Mouse (Mus musculus): ENCODE measurements at regions not wholly inside any gene's neighbourhood (a gene's known extent, or its start where the extent isn't known, plus 50 kb on each side); places are given as distances from the start of the nearest gene placed in this dataset.

DNA sequence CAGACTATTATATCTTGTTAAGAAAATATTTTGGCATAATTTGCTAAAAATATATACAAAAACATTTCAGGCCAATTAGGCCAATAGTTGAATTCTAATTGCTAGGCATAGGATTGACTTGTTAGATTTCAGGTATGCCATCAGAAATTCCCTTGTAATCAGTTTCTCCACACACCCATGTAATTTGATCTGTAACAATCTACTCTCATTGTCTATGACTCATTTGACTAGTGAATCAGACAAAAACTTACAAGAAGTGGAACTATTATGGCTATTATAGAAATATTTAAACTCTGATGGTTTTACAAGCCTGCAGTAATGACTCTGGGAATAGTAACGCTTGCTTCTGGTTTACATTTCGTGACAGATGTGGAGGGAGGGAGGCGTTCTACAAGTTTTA is 338.9 kb upstream of the Ptbp2 start:
- no peak for DNase-seq (ENCODE audit: low read depth, low spot score)

DNA sequence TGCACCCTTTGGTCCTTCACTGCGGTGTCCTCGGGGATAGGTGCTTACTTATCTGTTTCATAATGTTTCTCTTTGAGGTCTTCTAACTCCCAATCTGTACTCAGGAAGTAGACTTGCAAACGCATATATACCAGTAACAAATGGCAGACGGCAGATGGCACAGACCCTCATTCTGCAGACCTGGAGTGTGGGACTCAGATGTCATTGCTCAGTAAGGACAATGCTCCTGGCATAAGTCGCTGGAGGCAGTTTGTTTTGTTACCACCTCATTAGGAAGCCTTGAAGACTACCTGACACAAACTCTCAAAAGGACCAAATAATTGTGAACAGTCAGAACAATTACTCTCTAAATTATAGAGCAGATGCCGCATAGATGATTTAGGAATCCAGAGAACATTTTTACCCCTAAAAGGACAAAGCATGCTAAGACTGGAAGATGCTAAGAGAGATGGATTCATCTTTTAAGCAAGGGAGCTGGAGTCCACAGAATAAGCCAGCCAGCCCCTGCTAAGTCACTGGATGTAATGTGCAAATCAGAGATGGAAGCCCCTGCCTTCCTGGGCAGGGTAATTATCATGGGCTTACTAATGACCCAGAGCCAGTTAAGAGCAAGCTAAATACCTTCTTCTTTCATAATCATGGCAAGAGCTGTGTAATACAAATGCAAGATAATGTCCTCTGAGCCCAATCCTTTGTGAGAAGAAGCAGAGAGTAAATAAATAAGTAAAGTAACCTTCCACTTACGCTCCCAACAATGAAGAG is 299.1 kb upstream of the Ptbp2 start:
- DNase-seq (ENCODE audit: low read depth, low spot score), result no peak

DNA sequence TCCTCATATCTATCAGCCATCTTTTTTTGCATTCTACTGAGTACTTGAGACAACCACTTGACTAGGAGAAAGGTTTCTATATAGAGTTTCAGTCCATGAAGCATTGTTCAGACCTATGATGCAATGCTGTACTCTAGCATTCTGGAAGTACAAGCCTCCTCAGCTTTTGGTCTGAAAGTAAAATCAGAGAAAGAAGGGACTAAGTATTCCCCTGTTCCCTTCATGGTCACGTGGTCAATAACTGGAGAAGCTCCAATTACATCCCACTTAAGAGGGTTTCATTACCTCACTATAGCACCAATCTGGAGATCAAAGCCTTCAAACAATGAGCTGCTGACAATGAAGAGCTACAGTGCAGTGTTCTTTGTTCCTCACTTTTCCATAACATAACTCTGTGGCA is 289.3 kb upstream of the Ptbp2 start:
- DNase-seq (ENCODE audit: low read depth, low spot score), result no peak

DNA sequence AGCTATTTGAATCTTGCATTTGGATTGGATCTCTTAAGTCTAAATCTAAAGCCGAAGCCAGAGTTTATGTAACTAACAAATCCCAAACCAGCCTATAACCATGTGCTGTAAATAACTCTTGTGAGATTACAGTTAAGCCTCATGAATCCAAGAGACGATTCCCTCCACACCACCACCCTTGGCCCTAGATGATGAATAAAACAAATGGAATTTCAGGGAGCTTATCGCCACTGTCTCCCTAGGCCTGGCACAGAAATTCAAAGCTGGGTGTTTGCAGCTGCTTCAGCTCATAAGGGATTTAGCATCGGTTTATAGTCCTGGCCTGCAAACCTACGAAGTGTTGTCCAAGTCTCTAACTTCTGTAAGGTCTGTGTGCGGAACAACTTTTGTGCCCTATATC is 281.4 kb upstream of the Ptbp2 start:
- no peak for DNase-seq (ENCODE audit: low read depth, low spot score)

DNA sequence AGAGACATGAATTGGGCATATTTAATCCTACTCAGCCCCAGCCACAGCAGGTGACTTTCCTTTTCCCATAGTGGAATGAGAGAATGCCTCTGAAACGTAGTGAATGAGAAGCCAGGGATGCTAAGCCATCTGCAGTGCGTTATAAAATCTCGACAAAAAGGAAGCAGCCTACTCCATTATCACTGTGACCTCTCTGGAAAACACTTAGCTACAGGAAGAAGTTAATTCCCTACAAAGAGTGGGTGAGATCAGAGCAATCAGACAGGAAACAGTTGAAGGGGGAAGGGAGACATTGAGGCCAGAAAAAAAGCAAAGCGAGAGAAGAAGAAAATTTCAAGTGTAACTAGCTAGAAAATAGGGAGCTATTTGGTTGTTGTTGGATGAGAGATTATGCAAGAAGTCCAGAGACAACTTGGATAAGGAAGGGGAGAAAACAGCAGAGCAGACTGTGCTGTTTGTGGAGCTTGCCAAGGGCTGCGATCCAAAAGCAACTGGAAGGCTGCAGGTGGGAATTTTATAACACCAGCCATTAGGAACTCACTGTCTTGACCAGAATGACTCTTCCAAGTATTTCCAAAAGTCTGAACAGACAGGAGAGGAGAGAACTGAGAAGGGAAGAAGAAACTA is 280.7 kb upstream of the Ptbp2 start:
- no peak for DNase-seq (ENCODE audit: low read depth, low spot score)

DNA sequence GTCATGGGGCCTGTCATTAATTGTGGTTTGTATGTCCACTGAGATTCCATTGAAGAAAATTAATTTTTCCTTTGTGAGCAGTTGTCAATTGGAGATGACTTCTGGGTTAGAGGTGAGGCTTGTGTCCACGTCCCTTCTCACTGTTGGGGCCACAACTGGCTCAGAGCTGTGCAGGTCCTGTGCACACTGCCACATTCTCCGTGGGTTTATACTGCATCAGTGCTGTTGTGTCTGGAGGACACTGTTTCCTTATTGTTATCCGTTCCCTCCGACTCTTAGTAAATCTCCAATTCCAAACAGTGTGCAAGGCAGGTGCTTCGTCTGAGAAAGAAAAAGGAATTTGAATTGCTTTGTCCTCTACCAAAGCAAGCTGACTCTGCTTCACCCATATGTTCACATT is 278.0 kb upstream of the Ptbp2 start:
- no peak for DNase-seq (ENCODE audit: low read depth, low spot score)

DNA sequence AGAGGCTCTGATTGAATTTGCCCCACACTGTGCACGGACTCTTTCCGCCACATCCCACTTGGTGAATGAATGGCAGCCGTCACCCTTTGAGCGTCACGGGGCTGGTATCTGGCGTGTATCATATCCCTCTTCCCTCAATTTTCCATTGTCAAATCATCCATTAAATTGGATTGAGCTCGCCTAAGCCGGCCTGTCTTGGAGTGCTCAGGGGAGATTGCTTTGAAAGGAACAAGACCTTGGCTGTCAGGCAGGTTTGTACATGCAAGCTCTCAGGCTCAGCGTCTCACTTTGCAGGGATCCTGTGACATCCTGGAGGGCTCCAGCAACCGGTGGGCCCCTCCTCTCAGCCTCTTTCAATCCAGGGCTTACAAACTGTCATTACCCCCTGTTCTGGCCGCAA is 275.7 kb upstream of the Ptbp2 start:
- no peak for DNase-seq (ENCODE audit: low read depth, low spot score)

DNA sequence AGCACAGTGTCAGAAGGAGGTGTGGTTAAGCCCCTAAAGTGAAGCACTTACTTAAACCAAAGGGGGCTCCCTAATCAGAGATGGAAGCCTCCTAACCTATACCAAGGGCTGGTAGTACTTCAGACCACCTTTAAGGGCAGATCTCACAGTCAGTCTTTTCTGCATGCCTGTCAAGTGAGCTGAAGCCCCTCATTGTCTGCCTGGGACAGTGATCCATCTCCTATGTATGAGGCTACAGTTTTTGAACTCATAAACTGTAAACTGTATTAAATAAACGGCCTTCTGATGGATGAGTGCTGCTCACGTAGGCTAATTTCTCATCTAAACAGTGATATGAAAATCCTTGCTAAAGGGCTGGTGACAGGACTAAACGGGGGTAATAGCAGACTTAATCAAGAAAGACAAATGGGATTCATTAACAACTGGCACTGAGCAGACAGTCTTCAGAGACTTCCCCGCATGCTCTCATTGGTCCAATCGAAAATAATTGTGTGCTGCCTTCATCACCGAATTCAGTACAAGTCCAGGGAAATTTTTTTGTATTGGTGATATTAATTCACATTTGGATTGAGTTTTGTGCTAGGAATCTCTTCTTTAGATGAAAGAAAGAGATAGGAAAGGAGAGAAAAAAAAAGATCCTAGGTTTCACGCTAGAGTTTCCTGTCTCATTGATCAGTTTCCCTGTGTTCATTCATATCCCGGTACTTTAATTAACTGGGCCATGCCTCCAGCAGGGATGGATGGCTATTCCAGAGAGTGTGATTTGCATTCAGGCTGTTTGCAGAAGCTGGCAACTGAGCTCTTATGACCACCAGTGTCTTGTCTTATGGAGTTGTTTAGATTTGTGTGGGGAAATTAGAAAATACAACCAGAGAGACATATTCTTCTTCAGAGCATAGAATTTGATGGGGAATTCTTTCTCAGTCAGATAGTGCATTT is 271.2 kb upstream of the Ptbp2 start:
- DNase-seq (ENCODE audit: low read depth, low spot score), result no peak

DNA sequence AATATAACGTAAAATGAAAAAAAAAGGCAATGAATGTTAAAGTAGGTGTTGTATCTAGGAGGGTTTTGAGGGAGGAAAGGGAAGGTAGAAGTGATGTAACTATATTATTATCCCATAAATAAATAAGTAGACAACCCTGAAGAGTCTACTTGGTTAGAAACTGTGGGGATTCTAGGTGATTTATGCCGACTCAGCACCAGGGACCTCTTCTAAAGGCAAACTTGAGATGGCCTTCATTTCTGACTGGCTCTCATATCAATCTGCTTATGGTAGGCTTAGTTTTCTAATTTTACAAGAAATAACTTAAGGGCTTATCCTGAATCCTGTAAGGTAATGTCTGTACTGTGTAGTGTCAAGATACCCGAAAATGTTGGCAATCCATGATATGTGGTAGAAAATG is 263.0 kb upstream of the Ptbp2 start:
- no peak for DNase-seq (ENCODE audit: low read depth, low spot score)

DNA sequence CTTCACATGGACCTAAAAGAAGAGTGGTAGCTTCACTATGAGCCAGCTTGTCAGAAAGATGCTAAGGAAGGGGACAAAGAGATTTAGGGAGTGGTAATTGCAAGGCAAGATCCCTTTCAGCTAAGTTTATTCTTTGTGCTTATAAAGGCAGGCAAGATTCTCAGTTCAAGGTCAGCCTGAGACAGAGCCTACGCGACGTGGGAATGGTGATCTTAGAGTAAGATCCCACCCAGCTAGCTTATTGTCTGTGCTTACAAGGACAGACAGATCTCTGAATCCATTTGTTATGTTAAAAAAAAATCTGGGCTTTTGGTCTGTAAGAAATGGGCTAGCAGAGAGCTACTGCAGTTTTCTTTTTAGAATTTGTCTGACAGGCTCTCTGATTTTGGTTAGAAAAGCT is 253.3 kb upstream of the Ptbp2 start:
- DNase-seq (ENCODE audit: low read depth, low spot score), result no peak

DNA sequence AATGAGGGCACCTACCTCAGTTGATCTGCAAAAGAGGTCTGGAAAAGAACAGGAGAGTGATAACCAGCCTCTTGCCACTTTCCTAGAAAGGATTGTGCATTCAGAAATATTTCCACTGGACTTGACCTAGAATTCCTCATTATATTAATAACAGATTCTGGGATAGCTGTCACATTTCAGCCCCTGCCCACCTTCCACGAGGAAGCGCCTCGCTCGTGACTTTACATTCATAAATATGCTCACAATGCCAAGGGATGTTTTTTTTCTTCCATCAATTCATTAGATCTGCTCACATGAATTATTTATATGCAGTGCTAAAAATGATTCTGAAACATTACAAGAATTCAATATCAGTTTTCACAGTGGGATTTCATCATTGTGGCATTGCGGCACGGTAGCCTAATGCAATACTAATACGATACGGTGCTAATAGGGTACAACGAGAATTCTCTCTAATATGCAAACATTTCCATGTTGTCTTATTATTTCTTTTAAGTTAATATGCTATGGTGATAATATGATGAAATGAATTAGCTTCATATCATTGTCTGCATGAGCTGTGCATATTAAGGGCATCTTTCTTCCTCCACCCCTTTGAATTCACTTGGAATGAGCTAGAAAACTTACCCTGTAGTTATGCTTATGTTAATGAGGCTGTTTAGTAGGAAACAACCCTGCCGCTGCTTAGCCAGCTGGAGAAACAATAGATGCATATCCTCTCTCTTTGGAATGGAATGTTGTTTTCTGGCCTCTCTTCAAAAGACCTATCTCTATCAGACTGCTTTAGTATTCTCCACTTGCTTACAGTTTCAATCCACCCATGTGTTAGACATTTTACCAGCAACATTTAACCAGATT is 235.8 kb upstream of the Ptbp2 start:
- DNase-seq (ENCODE audit: low read depth, low spot score), result no peak

DNA sequence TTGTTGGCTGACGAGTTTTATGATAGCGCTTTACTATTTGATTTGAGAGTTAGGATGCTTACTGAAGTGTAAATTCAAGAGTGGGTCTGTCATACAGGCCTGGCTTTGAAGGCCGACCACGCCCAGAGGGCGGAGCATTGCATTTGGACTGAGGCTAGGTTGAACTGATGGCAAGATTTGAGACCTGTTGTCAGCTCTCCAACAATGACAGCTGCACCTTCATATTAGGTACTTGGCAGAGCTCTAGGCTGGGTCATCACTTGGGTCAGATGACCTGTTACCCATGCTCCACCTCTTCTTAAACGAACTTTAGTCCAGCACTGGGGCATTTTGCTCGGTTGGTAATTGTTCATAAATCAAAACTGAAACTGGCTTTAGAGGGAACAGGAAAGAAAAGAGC is 231.1 kb upstream of the Ptbp2 start:
- DNase-seq (ENCODE audit: low read depth, low spot score), result no peak

DNA sequence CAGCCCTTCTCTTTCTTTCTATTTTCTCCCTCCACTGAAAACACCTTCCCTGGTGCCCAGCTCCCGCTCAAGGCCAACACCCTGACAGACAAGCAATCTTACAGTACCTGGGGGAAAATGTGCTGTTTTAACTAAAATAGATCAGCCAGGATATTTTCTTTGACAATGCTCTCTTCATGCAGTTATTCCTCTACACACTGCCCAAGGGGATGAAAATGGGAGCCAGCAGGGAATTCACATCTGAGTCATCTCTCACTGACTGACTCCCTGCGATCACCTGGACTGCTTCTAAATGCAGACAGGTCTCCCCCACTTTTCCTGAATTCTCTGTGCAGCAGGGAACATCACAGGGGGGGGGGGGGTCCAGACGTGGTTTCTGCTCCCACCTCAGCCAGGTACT is 227.6 kb upstream of the Ptbp2 start:
- DNase-seq (ENCODE audit: low read depth, low spot score), result no peak

DNA sequence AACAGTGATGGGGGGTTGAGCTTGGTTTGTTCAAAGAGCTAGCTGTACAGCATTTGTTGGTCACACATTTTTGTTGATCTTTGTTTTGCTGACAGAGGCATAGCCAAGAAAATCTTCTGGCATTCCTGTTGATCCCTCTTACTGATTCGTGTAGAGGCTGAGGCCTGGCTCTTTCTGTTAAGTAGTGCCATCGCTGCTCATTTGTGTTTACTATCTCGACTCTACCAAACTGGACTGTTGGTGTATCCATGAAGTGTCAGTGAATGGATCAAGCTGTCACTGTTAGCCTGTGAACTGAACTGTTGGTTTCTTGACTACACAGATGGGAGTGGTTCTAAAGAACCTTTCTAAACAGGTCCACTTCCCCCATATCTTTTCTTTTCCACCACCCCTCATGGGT is 223.8 kb upstream of the Ptbp2 start:
- no peak for DNase-seq (ENCODE audit: low read depth, low spot score)

DNA sequence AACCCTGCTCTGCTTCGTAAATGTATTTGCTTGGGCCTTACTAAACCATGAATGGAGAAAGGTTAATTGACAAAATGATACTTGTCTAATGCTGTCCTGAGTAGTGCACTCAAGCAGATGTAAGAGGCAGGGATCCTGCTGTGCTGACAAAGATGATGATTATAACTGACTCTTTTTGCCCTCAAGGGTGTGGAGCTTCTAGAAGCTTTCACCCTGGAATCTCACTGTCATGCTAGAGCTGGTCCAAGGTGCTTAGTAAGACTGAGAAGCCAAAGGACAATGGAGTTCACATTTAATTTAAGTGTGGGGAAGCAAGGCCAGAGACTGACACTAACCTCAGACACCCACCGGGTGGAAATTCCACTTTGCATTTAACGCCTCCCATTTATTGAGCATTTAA is 220.3 kb upstream of the Ptbp2 start:
- no peak for DNase-seq (ENCODE audit: low read depth, low spot score)

DNA sequence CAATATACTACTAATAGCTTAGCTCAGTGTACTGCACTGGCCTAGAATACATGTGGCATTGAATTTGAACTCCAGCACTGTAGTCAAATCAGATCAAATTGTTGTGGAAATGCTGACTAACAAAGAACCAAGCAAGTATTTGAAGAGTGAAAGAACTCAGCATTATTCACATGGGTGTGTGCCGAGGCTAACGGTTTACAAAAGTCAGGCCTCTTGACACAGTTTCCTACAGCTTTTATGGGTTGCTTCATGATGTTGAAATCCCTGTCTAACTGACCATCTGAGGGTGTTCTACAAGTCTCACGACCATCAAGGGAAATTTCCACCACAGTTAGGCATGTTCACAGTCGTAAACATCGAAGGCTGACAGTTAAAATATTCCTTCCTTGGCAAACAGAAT is 216.0 kb upstream of the Ptbp2 start:
- no peak for DNase-seq (ENCODE audit: low read depth, low spot score)

DNA sequence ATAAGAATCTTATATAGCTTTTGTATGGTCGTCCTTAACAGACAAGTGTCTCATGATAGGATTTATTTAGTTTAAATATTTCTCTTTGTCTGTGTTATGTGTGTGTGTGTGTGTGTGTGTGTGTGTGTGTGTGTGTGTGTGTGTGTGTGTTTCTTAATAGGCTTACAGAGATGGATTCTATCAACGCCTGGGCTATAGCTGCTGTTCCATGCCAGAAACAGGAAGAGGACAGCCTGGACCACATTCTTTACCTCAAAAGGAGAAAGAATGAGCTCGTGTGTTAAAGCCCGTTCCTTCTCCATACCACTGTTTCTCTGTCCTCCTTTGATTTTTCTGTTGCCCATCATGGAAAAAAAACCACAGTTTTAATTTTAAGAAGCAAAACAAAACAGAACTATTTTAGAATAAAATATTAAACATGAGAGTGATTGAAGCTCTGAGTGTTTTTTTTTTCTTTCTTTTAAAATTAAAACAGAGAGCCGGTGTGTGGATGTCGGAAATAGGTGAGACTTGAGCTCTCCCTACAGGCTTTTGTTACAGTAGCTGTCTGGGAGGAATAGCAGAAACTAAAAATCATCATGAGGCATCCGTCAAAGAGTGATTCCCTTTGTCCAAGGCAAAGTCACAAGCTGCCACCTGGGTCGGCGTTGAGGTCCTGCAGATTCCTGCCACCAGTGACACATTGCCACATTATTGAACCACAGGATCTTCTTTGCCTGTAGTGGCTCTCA is 212.2 kb upstream of the Ptbp2 start:
- no peak for DNase-seq (ENCODE audit: low read depth, low spot score)

DNA sequence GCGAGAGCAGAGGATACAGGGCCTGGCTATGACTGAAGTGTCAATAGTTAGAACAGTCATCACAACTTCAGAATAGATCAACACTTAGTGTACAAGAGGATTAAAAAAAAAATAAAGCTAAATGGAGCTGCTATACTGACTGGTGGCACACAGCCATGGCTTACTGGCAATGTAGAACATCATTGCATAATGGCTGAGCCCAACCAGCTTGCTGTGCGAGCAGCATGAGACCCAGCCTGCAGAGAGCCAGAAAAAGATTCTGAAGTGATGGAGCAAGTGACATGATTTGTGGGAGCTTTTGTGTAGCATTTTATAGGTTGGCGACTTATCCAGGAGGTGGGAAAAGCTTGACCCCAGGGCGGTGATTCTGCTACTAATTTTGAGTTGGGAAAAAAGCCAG is 211.5 kb upstream of the Ptbp2 start:
- DNase-seq (ENCODE audit: low read depth, low spot score), result peak; percentile 3

DNA sequence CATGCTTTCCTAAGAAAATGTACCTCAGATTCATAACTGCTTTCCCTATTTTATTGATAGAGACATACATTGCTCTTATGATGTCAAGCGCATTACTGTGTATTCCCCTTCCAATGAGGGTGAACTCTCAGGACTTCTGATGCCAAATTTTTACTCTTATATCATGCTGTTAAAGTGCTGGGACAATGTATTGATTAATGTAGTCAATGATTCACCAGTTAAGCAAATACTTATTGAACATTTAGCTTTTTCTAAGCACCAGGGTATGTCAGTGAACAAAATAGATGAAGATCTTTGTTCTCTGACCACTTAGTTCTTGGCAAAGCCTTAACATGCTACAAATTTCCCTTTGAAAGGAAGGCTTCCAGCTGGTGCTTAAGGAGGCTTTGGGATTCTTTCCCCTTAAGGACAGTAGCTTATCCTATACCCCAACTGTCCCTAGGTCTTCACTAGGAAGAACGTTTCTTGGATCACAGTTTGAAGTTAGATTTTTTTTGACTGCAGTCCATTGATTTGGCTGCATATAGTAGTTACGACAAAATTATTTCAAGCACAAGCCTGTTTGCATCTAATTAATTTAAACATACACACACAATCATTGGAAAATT is 203.1 kb upstream of the Ptbp2 start:
- no peak for DNase-seq (ENCODE audit: low read depth, low spot score)

DNA sequence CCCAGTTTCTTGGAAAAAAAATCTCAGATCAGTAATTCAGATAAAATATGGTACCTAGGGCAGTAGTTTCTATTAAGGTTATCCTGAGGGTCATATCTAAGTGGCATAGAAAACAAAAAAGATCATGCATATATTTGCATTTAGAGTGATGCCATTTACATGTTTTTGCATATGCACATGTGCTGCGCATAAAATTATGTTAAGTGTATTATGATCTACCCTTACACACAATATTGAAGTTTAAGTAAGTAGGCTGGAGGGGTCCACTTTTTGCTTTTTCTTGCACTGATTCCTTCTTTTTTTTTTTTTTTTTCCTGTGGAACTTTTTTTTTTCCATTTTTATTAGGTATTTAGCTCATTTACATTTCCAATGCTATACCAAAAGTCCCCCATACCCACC is 193.1 kb upstream of the Ptbp2 start:
- no peak for DNase-seq (ENCODE audit: low read depth, low spot score)

DNA sequence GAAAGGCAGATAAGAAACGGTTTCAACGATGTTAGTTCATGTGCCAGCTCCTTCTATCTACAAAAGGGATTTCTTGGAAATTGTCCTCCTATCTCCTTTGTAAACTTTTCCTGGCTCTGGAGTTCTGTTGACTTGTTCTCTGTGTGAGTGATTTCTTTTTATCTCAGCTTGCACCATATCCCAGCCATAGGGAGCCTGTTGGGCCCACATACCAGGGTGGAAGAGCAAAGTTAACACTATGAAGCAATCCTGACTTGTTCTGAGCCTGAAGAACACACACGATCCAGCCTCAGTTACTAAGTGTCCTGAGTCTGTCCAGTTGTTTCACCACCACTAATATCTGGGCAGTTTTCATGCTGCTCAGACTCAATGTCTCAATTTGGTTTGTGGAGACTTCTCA is 192.1 kb upstream of the Ptbp2 start:
- no peak for DNase-seq (ENCODE audit: low read depth, low spot score)
